Mouse (Mus musculus) ES-E14 (cell line): Measurements from ENCODE around the gene Cltrn. TPM values are rescaled to one million over a fixed set of nuclear protein-coding genes. Genes with fewer than 3 reads are reported as not detected.

Source experiments
- DNase-seq: peaks from one replicate; pipeline ENCODE4 v3.0.0-alpha.2; 2013; ENCODE audit warnings: low read depth, low spot score
- H3K27ac ChIP-seq: 2 replicates; pipeline ENCODE4 v1.5.1; 2012; ENCODE audit warnings: low read depth, mild to moderate bottlenecking, low read length, moderate library complexity, mixed read lengths; ENCODE audit not compliant: poor library complexity, insufficient read depth, severe bottlenecking
- H3K36me3 ChIP-seq: 2 replicates; pipeline ENCODE4 v1.6.1; 2012; ENCODE audit warnings: mild to moderate bottlenecking, low read length, moderate library complexity, mixed read lengths; ENCODE audit not compliant: control insufficient read depth, poor library complexity, insufficient read depth, severe bottlenecking
- H3K4me1 ChIP-seq, 2 experiments: fragments of 150-350 bp in 1 of 2; sonication (generic) in 1 of 2; 2 replicates each; pipeline ENCODE4 v1.6.1; 2012; ENCODE audit warnings: low read length in 2 of 2, mild to moderate bottlenecking in 1 of 2, mixed read lengths in 1 of 2; ENCODE audit not compliant: control insufficient read depth in 2 of 2, insufficient read depth in 2 of 2, poor library complexity in 1 of 2
- H3K4me3 ChIP-seq, 2 experiments: fragments of 150-350 bp in 1 of 2; sonication (generic) in 1 of 2; 2 replicates each; pipeline ENCODE4 v1.5.1; 2012; ENCODE audit warnings: low read length in 2 of 2, low read depth in 1 of 2, mild to moderate bottlenecking in 1 of 2, mixed read lengths in 1 of 2; ENCODE audit not compliant: insufficient read depth in 1 of 2, poor library complexity in 1 of 2, severe bottlenecking in 1 of 2
- H3K9ac ChIP-seq: 2 replicates; pipeline ENCODE4 v1.6.1; 2012; ENCODE audit warnings: low read depth, mild to moderate bottlenecking, low read length, mixed read lengths; ENCODE audit not compliant: poor library complexity, insufficient read depth, severe bottlenecking
- H3K9me3 ChIP-seq: fragments of 150-350 bp; sonication (generic); 2 replicates; pipeline ENCODE4 v1.6.1; 2012; ENCODE audit warnings: low read depth, mild to moderate bottlenecking, low read length; ENCODE audit not compliant: control insufficient read depth, insufficient read depth
- CHD2 ChIP-seq: IDR thresholded peaks from 2 replicates; pipeline ENCODE4 v1.6.1; 2014; ENCODE audit warnings: mild to moderate bottlenecking, low read depth, low read length, inconsistent platforms
- HCFC1 ChIP-seq: IDR thresholded peaks from 2 replicates; pipeline ENCODE4 v1.6.1; 2012; ENCODE audit warnings: low read length, inconsistent platforms, borderline replicate concordance; ENCODE audit not compliant: insufficient read depth
- MAFK ChIP-seq: IDR thresholded peaks from 2 replicates; pipeline ENCODE4 v1.6.1; 2014; ENCODE audit warnings: mild to moderate bottlenecking, low read depth, low read length, inconsistent platforms; ENCODE audit not compliant: insufficient read depth
- ZC3H11A ChIP-seq: IDR thresholded peaks from 2 replicates; pipeline ENCODE4 v1.6.1; 2012; ENCODE audit warnings: low read depth, mild to moderate bottlenecking, inconsistent platforms, low read length, borderline replicate concordance
- ZNF384 ChIP-seq: IDR thresholded peaks from 2 replicates; pipeline ENCODE4 v1.6.1; 2012; ENCODE audit warnings: low read depth, low read length, inconsistent platforms
- in situ Hi-C, 2 experiments: fragments of 600-800 bp; cut with MboI; formaldehyde crosslinking; loops; one replicate each; pipeline ENCODE4 v1.15.1; 2025; ENCODE audit warnings: low sequenced_read_pairs in 2 of 2, inconsistent platforms in 1 of 2; ENCODE audit not compliant: unreplicated experiment in 2 of 2
- total RNA-seq: library from RNA; depleted of rRNA; stranded (reverse); fragments of 300-350 nt; gene quantifications from 2 replicates; pipeline ENCODE4 v1.2.3, GENCODE M21; 2012; rRNA removed

Gene Cltrn
- total RNA-seq: not detected in 2 replicates

GRCm38 (mm10) chrX:164088582-164088981 is at the start of gene Cltrn:
TSS of gene Cltrn (plus strand) at chrX:164088830.
- no peak for DNase-seq
- Histone ChIP-seq H3K36me3 (no peaks in the 10 kb centered on the region), H3K9me3 (no peaks in the 10 kb centered on the region), H3K4me1 (no peaks in the 10 kb centered on the region), H3K9ac (no peak within 1 kb of the TSS), H3K27ac (no peak within 1 kb of the TSS), H3K4me3 (no peak within 1 kb of the TSS)
- TF ChIP-seq ZC3H11A (no peak), CHD2 (no peak), MAFK (no peak), HCFC1 (no peak), ZNF384 (no peak)
- in situ Hi-C loops: no loop called here

GRCm38 (mm10) chrX:164038882-164039281 is 49.7 kb upstream of the Cltrn start:
- Histone ChIP-seq H3K9ac (no peak overlapping the region), H3K27ac (no peak overlapping the region), H3K4me1 (no peaks in the 10 kb centered on the region), H3K36me3 (no peaks in the 10 kb centered on the region), H3K4me3 (no peak overlapping the region), H3K9me3 (no peaks in the 10 kb centered on the region)
- no peak for TF ChIP-seq CHD2
- TF ChIP-seq ZC3H11A: no peak
- TF ChIP-seq ZNF384: no peak
- no peak for TF ChIP-seq MAFK
- no peak for TF ChIP-seq HCFC1
- in situ Hi-C loops: no loop called here
- DNase-seq: no peak

GRCm38 (mm10) chrX:164042069-164042468 is 46.6 kb upstream of the Cltrn start:
- in situ Hi-C loops: no loop called here
- H3K9ac ChIP-seq: no peak overlapping the region
- no peak for TF ChIP-seq CHD2
- TF ChIP-seq MAFK: no peak
- no peak for TF ChIP-seq ZNF384
- TF ChIP-seq HCFC1: no peak
- no peak for TF ChIP-seq ZC3H11A

DNA sequence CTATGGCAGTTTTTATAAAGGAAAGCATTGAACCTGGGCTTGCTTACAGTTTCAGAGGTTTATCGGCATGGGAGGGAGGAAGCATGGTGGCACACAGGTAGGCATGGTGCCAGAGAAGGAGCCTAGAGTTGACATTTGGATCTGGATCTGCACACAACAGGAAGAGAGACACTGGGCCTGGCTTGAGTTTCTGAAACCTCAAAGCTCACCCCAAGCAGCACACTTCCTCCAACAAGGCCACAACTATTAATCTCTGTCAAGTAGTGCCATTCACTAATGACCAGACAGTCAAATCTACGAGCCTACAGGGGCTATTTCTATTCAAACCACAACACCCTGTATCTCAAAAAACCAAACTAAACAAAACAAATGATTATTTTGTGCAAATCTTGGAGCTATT is 41.9 kb upstream of the Cltrn start:
- Histone ChIP-seq H3K4me1 (no peaks in the 10 kb centered on the region), H3K9ac (no peak overlapping the region), H3K9me3 (no peaks in the 10 kb centered on the region), H3K27ac (no peak overlapping the region), H3K4me3 (no peak overlapping the region), H3K36me3 (no peaks in the 10 kb centered on the region)
- in situ Hi-C loops: no loop called here
- DNase-seq: no peak
- TF ChIP-seq CHD2: no peak
- no peak for TF ChIP-seq MAFK
- TF ChIP-seq ZNF384: no peak
- no peak for TF ChIP-seq HCFC1
- TF ChIP-seq ZC3H11A: no peak

More at GRCm38 (mm10) chrX:164042069-164042468, 46.6 kb upstream of the Cltrn start:
- no peak overlapping the region for H3K27ac ChIP-seq
- no peaks in the 10 kb centered on the region for H3K9me3 ChIP-seq
- H3K4me1 ChIP-seq: no peaks in the 10 kb centered on the region
- H3K4me3 ChIP-seq: no peak overlapping the region
- no peaks in the 10 kb centered on the region for H3K36me3 ChIP-seq
- DNase-seq: no peak

GRCm38 (mm10) chrX:164055726-164056125 is 32.9 kb upstream of the Cltrn start:
- H3K9ac ChIP-seq: no peak overlapping the region
- DNase-seq: no peak
- no peaks in the 10 kb centered on the region for H3K4me1 ChIP-seq
- in situ Hi-C loops: no loop called here
- TF ChIP-seq CHD2 (no peak), MAFK (no peak), ZNF384 (no peak), HCFC1 (no peak)
- H3K9me3 ChIP-seq: no peaks in the 10 kb centered on the region
- H3K4me3 ChIP-seq: no peak overlapping the region
- H3K36me3 ChIP-seq: no peaks in the 10 kb centered on the region
- no peak overlapping the region for H3K27ac ChIP-seq
